Mouse (Mus musculus): Measurements from ENCODE around the gene Gse1.

The Gse1 gene

GRCm38 (mm10) chr8:120276051-120276890, 48.0 kb downstream of the Gse1 start:
- DNase-seq = peak; percentile 92 to 94

DNA sequence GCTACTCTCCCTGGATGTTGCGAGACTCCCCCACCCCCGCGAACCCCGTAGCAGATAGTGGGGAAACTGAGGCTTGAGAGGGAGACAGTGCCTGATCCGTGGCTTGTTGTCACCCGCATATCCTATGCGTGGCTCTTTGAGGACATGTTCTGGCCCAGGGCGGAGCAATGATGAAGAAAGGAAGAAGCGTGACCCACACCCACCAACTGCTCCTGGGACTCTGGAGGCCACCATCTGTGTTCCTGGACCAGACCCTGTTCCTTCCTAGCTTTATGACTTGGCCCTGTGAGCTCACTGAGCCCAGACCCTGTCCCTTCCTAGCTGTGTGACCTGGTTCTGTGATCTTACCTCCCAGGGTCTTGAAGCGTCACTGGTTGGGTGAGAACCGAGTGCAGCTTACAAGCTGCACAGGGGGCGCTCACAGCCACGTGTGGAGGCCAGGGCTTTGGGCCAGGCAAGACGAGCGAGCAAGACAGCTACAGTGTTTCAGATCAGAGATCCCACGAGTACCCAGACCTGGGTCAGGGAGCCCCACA, 48.7 kb downstream of the Gse1 start:
- peak; percentile 74 to 82 for DNase-seq

GRCm38 (mm10) chr8:120278009-120278408, 49.8 kb downstream of the Gse1 start:
- peak; percentile 64 to 68 for DNase-seq

DNA sequence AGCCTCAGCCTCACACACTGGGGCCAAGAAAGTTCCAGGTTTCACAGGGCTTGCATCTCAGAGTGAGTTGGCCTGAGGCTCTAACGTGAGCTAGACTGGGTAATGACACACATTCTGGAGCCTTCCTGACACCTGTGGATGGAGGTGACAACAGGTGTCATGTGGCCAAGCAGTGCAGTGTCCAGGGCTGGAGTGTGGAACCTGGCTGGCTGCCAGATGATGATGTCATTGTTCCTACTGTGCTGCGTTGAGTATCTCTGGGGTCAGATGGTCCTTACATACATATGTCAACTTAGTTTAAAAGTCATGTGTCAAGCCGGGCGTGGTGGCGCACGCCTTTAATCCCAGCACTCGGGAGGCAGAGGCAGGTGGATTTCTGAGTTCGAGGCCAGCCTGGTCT, 51.2 kb downstream of the Gse1 start:
- DNase-seq = peak in 1 of 2 experiments; percentile 42

DNA sequence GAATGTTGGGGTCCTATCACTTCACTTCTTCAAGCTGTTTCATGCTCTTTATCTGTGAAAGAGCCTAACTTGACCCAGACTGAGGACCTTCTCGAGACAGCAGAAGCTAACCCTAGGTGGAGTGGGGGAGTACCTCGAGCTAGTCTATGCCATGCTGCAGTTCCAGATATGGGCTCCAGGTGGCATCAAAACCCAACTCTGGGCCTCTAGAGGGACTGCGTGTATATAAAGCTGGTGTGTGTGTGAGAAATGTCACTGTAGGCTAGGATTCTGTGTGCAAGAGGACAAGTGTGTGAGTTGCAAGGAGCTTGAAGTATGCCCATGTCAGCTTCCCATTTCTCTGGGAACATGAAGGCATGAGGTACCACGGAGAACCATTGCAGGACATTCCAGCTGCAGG, 53.2 kb downstream of the Gse1 start:
- DNase-seq = peak; percentile 90 to 92

GRCm38 (mm10) chr8:120282465-120282864, 54.2 kb downstream of the Gse1 start:
- DNase-seq = peak; percentile 49 to 50

DNA sequence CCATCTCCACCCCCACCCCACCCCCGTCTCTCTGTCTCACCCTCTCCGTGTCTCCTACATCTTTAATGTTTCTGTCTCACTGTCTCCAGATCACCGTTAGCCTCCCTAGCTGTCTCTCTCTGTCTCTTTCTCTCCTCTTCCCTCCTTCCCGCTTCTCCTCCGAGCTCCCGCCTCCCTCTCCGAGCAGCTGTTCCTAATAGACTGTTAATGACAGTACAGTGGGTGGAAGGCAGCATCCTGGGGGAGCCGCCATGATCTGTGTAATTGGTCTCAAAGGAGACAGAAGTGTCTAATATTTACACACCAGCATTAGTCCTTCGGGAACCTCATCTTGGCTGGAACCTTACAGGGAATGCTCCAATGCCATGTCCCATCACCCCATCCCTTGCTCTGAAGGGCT, 56.0 kb downstream of the Gse1 start:
- DNase-seq = peak; percentile 54 to 67

GRCm38 (mm10) chr8:120285033-120285432, 56.8 kb downstream of the Gse1 start:
- peak in 1 of 2 experiments; percentile 57 for DNase-seq

GRCm38 (mm10) chr8:120285878-120286277, 57.6 kb downstream of the Gse1 start:
- no peak for DNase-seq

- peak; percentile 82 to 86 for DNase-seq
These were observed 60.1 kb downstream of the Gse1 start for GRCm38 (mm10) chr8:120288122-120288908.

DNA sequence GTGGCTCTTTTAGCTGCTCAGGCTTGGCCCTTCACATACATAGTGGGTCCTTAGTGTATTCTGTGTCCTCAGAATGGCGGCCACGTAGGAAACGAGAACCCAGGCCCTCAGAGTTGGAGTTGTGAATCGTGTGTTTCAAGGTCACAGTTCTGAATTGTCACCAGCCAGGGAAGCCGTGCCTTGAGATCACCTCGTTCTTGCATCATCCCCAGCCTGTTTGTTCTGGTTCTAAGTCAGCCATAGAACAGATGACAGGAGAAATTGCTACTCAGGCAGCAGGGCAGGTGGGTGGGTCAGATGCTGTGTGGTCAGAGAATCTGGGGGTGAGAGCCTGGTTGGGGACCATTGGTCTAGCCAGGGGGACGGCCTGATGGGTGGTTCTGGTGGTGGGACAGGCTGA, 60.9 kb downstream of the Gse1 start:
- no peak for DNase-seq

DNA sequence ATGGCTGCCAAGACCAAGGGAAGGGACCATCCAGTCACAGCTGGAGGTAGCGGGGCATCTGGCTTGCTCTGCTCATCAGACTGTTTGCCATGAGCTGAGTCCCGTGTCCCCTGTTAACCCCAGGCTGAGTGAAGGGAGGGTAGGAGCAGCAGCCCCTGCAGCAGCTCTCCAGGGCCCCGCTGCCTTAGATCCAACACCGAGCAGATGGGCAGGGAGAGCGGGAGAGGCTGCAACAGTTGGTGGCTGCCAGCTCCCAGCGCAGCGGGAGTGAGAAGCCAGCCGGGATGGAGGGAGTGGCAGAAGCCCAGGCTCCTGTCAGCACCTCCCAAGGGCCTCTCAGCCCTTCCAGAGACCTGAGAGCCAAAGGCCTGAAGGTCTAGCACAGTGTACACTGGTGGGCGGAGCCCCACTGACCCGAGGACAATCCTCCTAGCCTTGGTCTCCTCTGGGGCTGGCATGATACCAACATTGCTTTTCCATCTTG, 61.5 kb downstream of the Gse1 start:
- DNase-seq = no peak

GRCm38 (mm10) chr8:120290614-120291013, 62.4 kb downstream of the Gse1 start:
- no peak for DNase-seq

GRCm38 (mm10) chr8:120291650-120292049, 63.4 kb downstream of the Gse1 start:
- DNase-seq = no peak

GRCm38 (mm10) chr8:120292316-120293107, 64.3 kb downstream of the Gse1 start:
- DNase-seq = peak; percentile 30 to 53

- DNase-seq = no peak
These were observed 65.4 kb downstream of the Gse1 start for GRCm38 (mm10) chr8:120293421-120294357.

DNA sequence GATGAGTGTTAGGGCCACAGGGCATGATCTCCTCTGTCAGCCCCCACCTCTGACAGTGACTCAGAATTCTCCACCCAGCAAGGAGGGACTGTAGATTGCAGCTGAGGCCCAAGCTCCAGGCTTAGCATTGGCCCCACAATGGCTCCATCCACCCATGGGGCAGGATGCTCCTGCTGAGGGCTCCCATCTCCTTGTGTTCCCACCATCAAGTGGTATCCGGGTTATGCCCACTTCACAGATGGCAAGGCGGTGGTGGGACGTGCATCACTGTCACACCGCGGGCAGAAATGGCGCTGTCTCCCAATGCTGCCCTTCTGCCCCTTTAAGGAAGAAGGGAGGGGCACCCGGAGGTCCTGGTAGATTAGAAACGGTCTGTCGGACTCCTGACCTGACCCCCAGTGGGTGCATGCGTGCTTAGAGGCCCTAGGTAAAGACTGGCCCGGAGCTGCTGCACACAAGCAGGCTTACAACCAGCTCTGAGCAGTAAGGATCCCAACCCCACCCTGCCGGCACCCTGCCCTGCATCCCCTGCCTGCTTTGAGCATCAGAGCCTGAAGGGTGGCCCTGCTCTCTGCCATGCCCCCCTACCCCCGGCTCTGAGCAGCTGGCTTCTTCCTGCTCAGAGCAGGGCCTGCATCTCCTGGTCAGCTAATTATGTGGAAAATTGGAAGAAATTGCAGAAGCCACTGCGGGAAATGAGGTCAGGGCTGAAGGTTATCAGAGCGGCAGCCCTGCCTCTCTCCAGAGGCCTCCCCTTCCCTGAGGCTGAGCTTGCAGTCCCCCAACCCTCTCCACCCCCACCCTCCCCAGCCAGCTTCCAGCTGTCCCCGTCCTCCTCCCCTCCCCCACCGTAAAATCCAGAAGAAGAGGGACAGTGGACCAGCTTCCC, 67.0 kb downstream of the Gse1 start:
- DNase-seq = peak; percentile 51 to 69

- DNase-seq = peak in 1 of 2 experiments; percentile 17
These were observed 68.7 kb downstream of the Gse1 start for GRCm38 (mm10) chr8:120297000-120297399.

GRCm38 (mm10) chr8:120298601-120299532, 70.6 kb downstream of the Gse1 start:
- DNase-seq = peak; percentile 49 to 58

Measured in kidney, postnatal 4 days (tissue).